Mouse (Mus musculus): ENCODE results near the gene Gm525.
"Not testable (repeated sequence)": the region's sequence is repeated elsewhere in the genome, so short reads cannot be mapped to it uniquely, and the experiment has no call there.

Gene Gm525

DNA sequence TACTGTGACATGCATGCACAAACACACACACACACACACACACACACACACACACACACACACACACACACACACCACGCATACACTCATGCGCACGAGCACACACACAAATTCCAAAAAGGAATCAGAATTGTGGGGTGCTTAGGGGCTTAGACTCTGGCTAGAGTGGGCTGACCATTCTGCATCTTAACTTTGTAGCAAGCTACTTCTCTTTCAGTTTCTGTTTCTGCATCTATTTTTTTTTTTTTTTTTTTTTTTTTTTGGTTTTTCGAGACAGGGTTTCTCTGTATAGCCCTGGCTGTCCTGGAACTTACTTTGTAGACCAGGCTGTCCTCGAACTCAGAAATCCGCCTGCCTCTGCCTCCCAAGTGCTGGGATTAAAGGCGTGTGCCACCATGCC lies 16.7 kb downstream of the Gm525 start:
- DNase-seq (ENCODE audit: extremely low read depth, insufficient read length, low spot score): not testable (repeated sequence)

GRCm38 (mm10) chr11:89092714-89093113 lies 19.1 kb downstream of the Gm525 start:
- no peak for DNase-seq (ENCODE audit: extremely low read depth, insufficient read length, low spot score)

- DNase-seq (ENCODE audit: extremely low read depth, insufficient read length, low spot score): no peak
Observed at GRCm38 (mm10) chr11:89095306-89095705, 21.7 kb downstream of the Gm525 start.

DNA sequence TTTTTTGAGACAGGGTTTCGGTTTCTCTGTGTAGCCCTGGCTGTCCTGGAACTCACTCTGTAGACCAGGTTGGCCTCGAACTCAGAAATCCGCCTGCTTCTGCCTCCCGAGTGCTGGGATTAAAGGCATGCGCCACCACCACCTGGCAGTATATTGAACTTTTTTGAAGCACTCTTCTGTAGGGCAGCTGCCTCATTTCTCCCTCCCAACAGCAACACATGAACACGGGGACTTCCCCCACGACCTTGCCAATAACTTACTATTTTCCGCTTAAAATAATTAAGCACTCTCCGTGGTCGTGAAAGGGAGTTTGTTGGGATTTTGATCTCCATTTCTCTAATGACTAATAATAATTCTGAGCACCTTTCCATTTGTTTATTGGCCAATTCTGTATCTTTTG lies 23.7 kb downstream of the Gm525 start:
- not testable (repeated sequence) for DNase-seq (ENCODE audit: extremely low read depth, insufficient read length, low spot score)

DNA sequence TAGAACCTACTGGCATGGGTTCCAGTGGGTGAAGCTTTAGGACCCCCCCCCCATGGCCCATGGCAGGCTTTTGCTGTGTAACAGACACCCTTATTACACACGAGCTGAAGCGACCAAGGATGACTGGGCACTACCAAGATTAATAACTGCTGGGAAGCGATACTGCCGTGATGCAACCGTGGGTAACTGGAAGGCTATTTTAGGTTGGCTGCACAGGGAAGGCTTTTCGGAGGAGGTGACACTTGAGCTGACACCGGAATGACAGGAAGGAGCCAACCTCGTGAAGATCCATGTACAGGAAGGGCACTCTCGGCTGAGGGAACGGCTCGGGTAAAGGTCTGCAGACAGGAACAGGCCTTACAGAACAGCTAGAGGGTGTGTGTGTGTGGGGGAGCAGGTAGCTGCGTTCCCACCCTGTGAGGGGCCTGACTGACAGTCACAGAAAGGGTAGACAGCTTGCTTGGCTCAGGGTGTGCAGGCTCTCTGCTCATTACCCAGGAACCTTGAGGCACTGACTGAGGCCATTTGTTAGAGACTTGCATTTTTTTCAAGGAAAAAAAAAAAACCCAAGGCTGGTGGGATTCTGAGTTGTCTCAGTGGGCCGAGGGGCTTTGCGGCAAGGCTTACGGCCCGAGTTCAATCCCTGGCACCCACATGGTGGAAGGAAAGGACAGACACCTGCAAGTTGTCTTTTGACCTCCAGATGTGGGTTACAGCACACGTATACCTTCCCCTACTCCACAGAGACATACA lies 24.6 kb downstream of the Gm525 start:
- no peak for DNase-seq (ENCODE audit: extremely low read depth, insufficient read length, low spot score)

DNA sequence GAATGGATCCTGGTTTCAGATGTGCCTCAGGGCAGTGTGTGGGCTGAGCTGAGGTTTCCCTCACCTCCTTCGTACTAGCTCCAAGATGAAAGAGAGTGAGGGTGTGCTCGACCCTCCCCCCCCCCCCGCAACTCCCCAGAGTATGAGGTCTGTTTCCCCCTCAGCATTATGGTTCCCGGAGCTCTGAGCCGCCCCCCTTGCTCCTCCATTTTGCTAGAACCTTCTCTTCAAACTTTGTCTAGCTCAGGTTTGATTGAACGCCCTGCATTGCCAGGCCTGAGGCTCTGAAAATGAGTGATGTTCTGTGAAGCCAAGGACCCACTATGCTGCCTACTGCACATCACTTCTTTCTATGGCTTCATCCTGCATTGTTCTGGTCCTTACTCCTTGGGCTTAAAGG lies 25.3 kb downstream of the Gm525 start:
- no peak for DNase-seq (ENCODE audit: extremely low read depth, insufficient read length, low spot score)

DNA sequence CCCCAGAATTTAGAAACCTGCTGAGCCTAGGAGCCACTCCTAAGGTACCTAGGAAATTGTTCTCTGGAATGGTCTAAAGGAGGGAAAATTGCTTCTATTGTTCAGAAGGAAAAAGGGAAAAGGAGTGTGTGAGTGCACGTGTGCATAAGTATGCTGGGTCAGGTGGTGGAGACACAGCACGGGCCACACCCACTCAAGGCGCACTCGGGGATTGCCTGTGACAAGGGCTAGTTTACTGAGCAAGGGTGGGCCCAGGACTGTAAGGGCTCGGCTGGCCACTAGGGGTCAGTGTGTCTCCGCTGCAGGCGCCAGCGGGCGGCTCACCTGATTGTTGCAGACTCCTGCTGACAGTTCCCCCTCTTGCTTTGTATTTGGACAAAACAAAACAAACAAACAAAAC lies 26.8 kb downstream of the Gm525 start:
- DNase-seq (ENCODE audit: extremely low read depth, insufficient read length, low spot score): peak; percentile 84

DNA sequence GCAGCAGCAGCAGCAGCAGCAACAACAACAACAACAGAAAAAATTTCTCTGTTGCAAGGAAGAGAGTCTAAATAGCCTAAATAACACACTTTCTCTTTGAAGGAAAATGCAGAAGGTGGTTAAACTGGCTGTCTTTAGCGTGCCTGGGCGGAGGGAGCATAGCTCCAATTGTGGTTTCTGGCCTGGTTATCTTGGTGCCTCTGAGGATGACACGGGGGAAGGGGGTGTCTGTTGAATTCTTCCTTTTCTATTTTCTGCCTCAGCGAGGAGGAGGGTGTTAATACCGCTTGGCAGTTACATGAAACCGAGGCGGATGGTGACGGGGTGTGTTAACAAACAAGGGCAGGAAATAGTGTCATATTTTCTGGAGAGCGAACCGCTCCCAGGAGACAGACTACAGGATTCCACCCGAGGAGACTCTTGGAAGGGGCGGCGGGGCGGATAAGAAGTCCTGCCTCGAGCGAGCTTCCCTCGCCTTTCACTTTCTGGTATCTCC lies 27.2 kb downstream of the Gm525 start:
- DNase-seq (ENCODE audit: extremely low read depth, insufficient read length, low spot score): peak; percentile 36

- no peak for DNase-seq (ENCODE audit: extremely low read depth, insufficient read length, low spot score)
Observed at GRCm38 (mm10) chr11:89103166-89103565, 29.5 kb downstream of the Gm525 start.

- no peak for DNase-seq (ENCODE audit: extremely low read depth, insufficient read length, low spot score)
Observed at GRCm38 (mm10) chr11:89105211-89105610, 31.6 kb downstream of the Gm525 start.

DNA sequence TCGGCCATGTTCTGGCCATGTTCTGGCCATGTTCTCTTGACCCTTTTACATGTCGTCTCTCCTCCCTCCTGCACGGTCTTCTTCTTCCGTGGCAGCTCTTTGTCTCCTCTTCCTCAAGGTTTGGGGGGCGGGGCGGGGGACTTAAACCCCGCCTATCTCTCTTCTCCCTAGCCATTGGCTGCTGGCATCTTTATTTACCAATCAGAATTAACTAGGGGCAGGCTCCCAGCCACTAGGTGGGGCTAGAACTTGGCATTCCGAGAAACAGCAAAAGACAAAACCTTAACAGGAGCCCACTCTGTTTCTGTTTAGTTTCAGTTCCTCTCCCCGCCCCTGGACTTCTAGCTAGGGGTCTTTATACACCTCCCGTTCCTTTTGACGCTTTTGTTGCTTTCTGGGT lies 32.2 kb downstream of the Gm525 start:
- no peak for DNase-seq (ENCODE audit: extremely low read depth, insufficient read length, low spot score)

GRCm38 (mm10) chr11:89107180-89107807 lies 33.7 kb downstream of the Gm525 start:
- DNase-seq (ENCODE audit: extremely low read depth, insufficient read length, low spot score): no peak

GRCm38 (mm10) chr11:89124411-89124810 lies 50.8 kb downstream of the Gm525 start:
- DNase-seq (ENCODE audit: extremely low read depth, insufficient read length, low spot score): no peak

DNA sequence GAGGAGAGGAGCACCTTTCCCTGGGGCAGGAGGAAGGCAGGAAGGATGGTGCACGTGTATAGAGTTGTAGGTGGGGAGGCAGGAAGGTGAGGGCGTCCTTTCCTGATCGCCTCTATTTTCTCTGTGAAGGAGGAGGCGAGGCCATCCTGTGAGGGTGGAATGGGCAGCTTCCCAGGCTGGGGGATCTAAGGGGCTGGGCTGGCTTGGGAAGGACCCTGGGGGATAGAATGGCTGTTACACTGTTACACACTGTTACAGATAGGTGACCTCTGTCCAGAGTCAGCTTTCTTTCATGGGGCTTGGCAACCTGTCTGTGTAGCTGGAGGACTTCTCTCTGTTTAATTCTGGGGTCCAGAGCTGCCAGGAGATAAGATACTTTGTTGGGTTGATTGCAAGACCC lies 57.2 kb downstream of the Gm525 start:
- DNase-seq (ENCODE audit: extremely low read depth, insufficient read length, low spot score): no peak

DNA sequence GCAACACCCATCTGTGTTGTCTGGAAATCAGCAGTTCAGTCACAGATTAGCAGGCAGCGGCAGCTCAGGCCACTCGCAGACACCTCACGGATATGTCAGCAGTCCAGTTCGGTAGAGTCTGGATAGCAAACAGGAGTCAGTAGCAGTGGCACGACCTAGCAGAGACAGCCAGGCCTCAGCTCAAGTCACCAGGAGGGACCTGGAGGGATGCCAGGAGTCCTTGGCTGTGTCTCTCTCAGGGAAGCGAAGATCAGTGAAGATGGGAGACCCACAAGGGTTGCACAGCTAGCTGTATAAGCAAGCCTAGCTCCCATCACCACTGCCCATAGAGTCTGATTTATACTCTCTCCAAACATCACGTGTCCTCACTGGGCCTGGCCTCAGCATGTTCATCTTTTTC lies 58.8 kb downstream of the Gm525 start:
- DNase-seq (ENCODE audit: extremely low read depth, insufficient read length, low spot score): no peak

GRCm38 (mm10) chr11:89134211-89134610 lies 60.6 kb downstream of the Gm525 start:
- DNase-seq (ENCODE audit: extremely low read depth, insufficient read length, low spot score): no peak

DNA sequence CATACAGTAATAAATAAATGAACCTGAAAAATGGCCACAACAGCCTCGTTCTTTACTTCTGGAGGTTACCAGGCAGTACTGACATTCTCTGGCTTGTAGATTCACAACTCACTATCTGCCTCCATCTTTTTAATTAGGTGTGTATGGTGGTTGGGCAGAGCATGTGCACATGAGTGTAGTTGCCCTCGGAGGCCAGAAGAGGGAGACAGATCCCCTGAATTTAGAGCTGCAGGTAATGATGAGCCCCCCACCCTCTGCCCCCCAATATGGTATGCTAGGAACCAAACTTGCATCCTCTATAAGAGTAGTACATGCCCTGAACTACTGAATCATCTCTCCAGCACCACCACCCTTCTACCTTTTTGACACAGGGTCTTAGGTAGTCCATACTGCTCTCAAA lies 64.3 kb downstream of the Gm525 start:
- DNase-seq (ENCODE audit: extremely low read depth, insufficient read length, low spot score): no peak

Data from 3134 (cell line).